Mouse (Mus musculus) erythroblast, embryonic 14.5 days (primary cell): ENCODE results near the gene Prdm1.

ENCODE experiments used
- GATA1 ChIP-seq: IDR thresholded peaks from 2 replicates; pipeline ENCODE4 v1.6.1; 2012; ENCODE audit warnings: low read length, inconsistent platforms, mixed read lengths
- TAL1 ChIP-seq: IDR thresholded peaks from 3 replicates; pipeline ENCODE4 v1.6.1; 2012; ENCODE audit warnings: low read length, inconsistent platforms, mixed read lengths

DNA sequence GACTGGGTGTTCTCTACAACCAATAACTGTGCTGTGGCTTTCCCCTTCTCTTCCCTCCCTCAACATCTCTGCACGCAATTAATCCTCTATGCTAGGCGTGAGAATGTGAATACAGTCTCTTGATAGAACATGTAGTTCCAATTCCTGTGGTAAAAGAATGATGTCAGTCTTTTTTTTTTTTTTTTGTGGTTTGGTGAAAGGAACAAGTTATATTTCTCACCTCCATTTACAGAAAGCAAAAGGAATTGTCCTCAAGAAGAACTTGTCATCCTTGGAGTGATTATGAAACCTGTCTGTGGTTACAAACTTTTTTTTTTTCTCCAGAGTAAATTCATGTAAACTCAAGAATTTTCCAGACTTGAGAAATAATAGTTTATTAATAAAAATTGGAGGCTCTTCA, 36.8 kb upstream of the Prdm1 start:
- TF ChIP-seq TAL1 (no peak), GATA1 (no peak)
